Mouse (Mus musculus) olfactory bulb, adult 2 months (tissue): ENCODE measurements around the gene Pigl. TPM values are rescaled to one million over a fixed set of nuclear protein-coding genes. Genes with fewer than 3 reads are reported as not detected.

Experiments
- H3K27ac ChIP-seq: fragments of 200-500 bp; 2 replicates; pipeline ENCODE4 v1.5.1; 2012; ENCODE audit warnings: low read depth, low read length; ENCODE audit not compliant: insufficient read depth
- H3K4me1 ChIP-seq: fragments of 200-500 bp; 2 replicates; pipeline ENCODE4 v1.6.1; 2012; ENCODE audit warnings: low read length; ENCODE audit not compliant: control insufficient read depth, insufficient read depth
- H3K4me3 ChIP-seq: fragments of 200-500 bp; 2 replicates; pipeline ENCODE4 v1.5.1; 2012; ENCODE audit warnings: mild to moderate bottlenecking, low read depth, low read length, moderate library complexity; ENCODE audit not compliant: insufficient read depth
- CTCF ChIP-seq: fragments of 200-500 bp; IDR thresholded peaks from 2 replicates; pipeline ENCODE4 v1.5.1; 2012; ENCODE audit warnings: low read depth, mild to moderate bottlenecking, low read length, moderate library complexity; ENCODE audit not compliant: insufficient read depth
- POLR2A ChIP-seq: fragments of 200-500 bp; IDR thresholded peaks from 2 replicates; pipeline ENCODE4 v1.6.1; 2012; ENCODE audit warnings: mild to moderate bottlenecking, low read depth, low read length, moderate library complexity; ENCODE audit not compliant: insufficient read depth
- WGBS: fragments of 180-500 bp; shearing (Covaris S2); methylation state at CpG from one replicate; pipeline ENCODE4 v1.1.7; 2018; 5-methylcytosine and 5-hydroxymethylcytosine counted together
- polyA plus RNA-seq: library from polyadenylated mRNA; stranded (reverse); fragments of >200 nt; gene quantifications from 2 replicates; pipeline ENCODE4 v1.2.4, GENCODE M21; 2012; ENCODE audit warnings: low replicate concordance; ENCODE audit not compliant: missing spikeins, insufficient read depth, insufficient read length

Gene Pigl
- not detected in 2 replicates for polyA plus RNA-seq

- Histone ChIP-seq H3K4me3 (peak within 1 kb of the TSS; percentile 73), H3K4me1 (peaks cover 2% of the 10 kb centered on the region; the same call in 1 of the 2 replicates), H3K27ac (peak within 1 kb of the TSS; percentile 70)
- TF ChIP-seq POLR2A (no peak), CTCF (no peak)
- WGBS: under 1% methylated on average over 33 of the region's 33 CpGs
These were observed at the start of gene Pigl, which contains the start of gene Ncor1 for GRCm38 (mm10) chr11:62458276-62458724. Pigl (plus strand) TSS chr11:62458460. Ncor1 (minus strand) TSS chr11:62458541.

- WGBS: 84% methylated on average over 2 of the region's 2 CpGs
- no peak for TF ChIP-seq CTCF
- no peak for TF ChIP-seq POLR2A
- Histone ChIP-seq H3K27ac (no peak overlapping the region), H3K4me1 (no peaks in the 10 kb centered on the region), H3K4me3 (no peak overlapping the region)
These were observed 49.4 kb upstream of the Pigl start for GRCm38 (mm10) chr11:62408848-62409247.

GRCm38 (mm10) chr11:62409611-62410010 lies 48.6 kb upstream of the Pigl start:
- H3K4me1 ChIP-seq: no peaks in the 10 kb centered on the region
- H3K4me3 ChIP-seq: no peak overlapping the region
- TF ChIP-seq POLR2A: no peak
- TF ChIP-seq CTCF: no peak
- WGBS: 96% methylated on average over 1 of the region's 1 CpGs
- no peak overlapping the region for H3K27ac ChIP-seq

GRCm38 (mm10) chr11:62415026-62415425 lies 43.2 kb upstream of the Pigl start:
- 91% methylated on average over 4 of the region's 4 CpGs for WGBS
- no peak for TF ChIP-seq CTCF
- TF ChIP-seq POLR2A: no peak

GRCm38 (mm10) chr11:62424525-62424924 lies 33.7 kb upstream of the Pigl start:
- WGBS: 35% methylated on average over 2 of the region's 2 CpGs
- TF ChIP-seq POLR2A: no peak
- no peak for TF ChIP-seq CTCF
- H3K4me3 ChIP-seq: no peak overlapping the region
- H3K4me1 ChIP-seq: 0 out of 2 replicates have a peak, but pooled peaks cover 2% of the 10 kb centered on the region
- H3K27ac ChIP-seq: no peak overlapping the region

More at GRCm38 (mm10) chr11:62415026-62415425, 43.2 kb upstream of the Pigl start:
- Histone ChIP-seq H3K4me1 (no peaks in the 10 kb centered on the region), H3K27ac (no peak overlapping the region), H3K4me3 (no peak overlapping the region)

GRCm38 (mm10) chr11:62426266-62426665 lies 32.0 kb upstream of the Pigl start:
- H3K4me1 ChIP-seq: 0 out of 2 replicates have a peak, but pooled peaks cover 2% of the 10 kb centered on the region
- no peak for TF ChIP-seq POLR2A
- no peak for TF ChIP-seq CTCF
- H3K27ac ChIP-seq: no peak overlapping the region

GRCm38 (mm10) chr11:62427105-62427504 lies 31.2 kb upstream of the Pigl start:
- no peak overlapping the region for H3K4me3 ChIP-seq
- WGBS: 86% methylated on average over 2 of the region's 3 CpGs
- H3K4me1 ChIP-seq: 0 out of 2 replicates have a peak, but pooled peaks cover 2% of the 10 kb centered on the region
- TF ChIP-seq POLR2A: no peak
- TF ChIP-seq CTCF: no peak
- H3K27ac ChIP-seq: no peak overlapping the region

More at GRCm38 (mm10) chr11:62426266-62426665, 32.0 kb upstream of the Pigl start:
- WGBS: 85% methylated on average over 5 of the region's 5 CpGs
- no peak overlapping the region for H3K4me3 ChIP-seq

- Histone ChIP-seq H3K4me1 (no peaks in the 10 kb centered on the region), H3K4me3 (no peak overlapping the region), H3K27ac (no peak overlapping the region)
- WGBS: 77% methylated on average over 2 of the region's 2 CpGs
- no peak for TF ChIP-seq POLR2A
- no peak for TF ChIP-seq CTCF
These were observed 26.0 kb upstream of the Pigl start for GRCm38 (mm10) chr11:62432211-62432610.

GRCm38 (mm10) chr11:62440670-62441315 lies 17.5 kb upstream of the Pigl start:
- no peak for TF ChIP-seq POLR2A
- no peak for TF ChIP-seq CTCF
- WGBS: 92% methylated on average over 9 of the region's 9 CpGs
- H3K27ac ChIP-seq: no peak overlapping the region
- H3K4me1 ChIP-seq: no peaks in the 10 kb centered on the region
- H3K4me3 ChIP-seq: no peak overlapping the region

- no peak for TF ChIP-seq POLR2A
- TF ChIP-seq CTCF: no peak
- no peak overlapping the region for H3K4me3 ChIP-seq
These were observed 12.5 kb upstream of the Pigl start for GRCm38 (mm10) chr11:62445799-62446198.

More at GRCm38 (mm10) chr11:62445799-62446198, 12.5 kb upstream of the Pigl start:
- no peaks in the 10 kb centered on the region for H3K4me1 ChIP-seq
- WGBS: 52% methylated on average over 3 of the region's 3 CpGs
- no peak overlapping the region for H3K27ac ChIP-seq
